Mouse (Mus musculus) E14TG2a.4 (cell line): Measurements from ENCODE around the gene Rasgrp2.

ENCODE experiments used
- CTCF ChIP-seq: conservative IDR thresholded peaks from 2 replicates; pipeline ENCODE4 v1.5.1; 2014; ENCODE audit warnings: low read length
- NANOG ChIP-seq: IDR thresholded peaks from 2 replicates; pipeline ENCODE4 v1.6.1; 2014; ENCODE audit warnings: borderline replicate concordance, low read length, mixed read lengths

GRCm38 (mm10) chr19:6386234-6386633 is 12.9 kb upstream of the Rasgrp2 start:
- TF ChIP-seq CTCF (no peak), NANOG (no peak)
